Mouse (Mus musculus): ENCODE data around the gene Lsamp. TPM values are rescaled to one million over a fixed set of nuclear protein-coding genes. Genes with fewer than 3 reads are reported as not detected.

Lsamp gene
- total RNA-seq, 1 experiment: not detected

GRCm38 (mm10) chr16:42074325-42074724 is 2090.2 kb downstream of the Lsamp start:
- TF ChIP-seq ZC3H11A (IDR thresholded peaks at IDR 0.05; ENCODE audit: borderline replicate concordance, low read depth, low read length): no peak
- TF ChIP-seq CHD2 (IDR thresholded peaks at IDR 0.05; ENCODE audit: low read depth, low read length): no peak
- no peak for TF ChIP-seq HCFC1 (IDR thresholded peaks at IDR 0.05; ENCODE audit: borderline replicate concordance, insufficient read depth, low read length)
- Histone ChIP-seq H3K9me3 (ENCODE audit: control insufficient read depth, insufficient read depth, low read depth, low read length) (no peaks in the 10 kb centered on the region), H3K36me3 (ENCODE audit: control insufficient read depth, insufficient read depth, low read length, poor library complexity, severe bottlenecking) (no peaks in the 10 kb centered on the region), H3K27ac (ENCODE audit: insufficient read depth, low read depth, low read length, poor library complexity, severe bottlenecking) (no peak overlapping the region), H3K4me1 (ENCODE audit: control insufficient read depth in 2 of 2, insufficient read depth in 2 of 2, low read length in 2 of 2, poor library complexity in 1 of 2) (no peaks in the 10 kb centered on the region), H3K9ac (ENCODE audit: insufficient read depth, low read depth, low read length, poor library complexity, severe bottlenecking) (no peak overlapping the region), H3K4me3 (ENCODE audit: insufficient read depth in 1 of 2, low read depth in 1 of 2, low read length in 2 of 2, poor library complexity in 1 of 2, severe bottlenecking in 1 of 2) (no peak overlapping the region)
- in situ Hi-C loops (cut with MboI; ENCODE audit: low sequenced_read_pairs in 2 of 2, unreplicated experiment in 2 of 2): no loop called here
- DNase-seq (ENCODE audit: low read depth, low spot score): no peak

DNA sequence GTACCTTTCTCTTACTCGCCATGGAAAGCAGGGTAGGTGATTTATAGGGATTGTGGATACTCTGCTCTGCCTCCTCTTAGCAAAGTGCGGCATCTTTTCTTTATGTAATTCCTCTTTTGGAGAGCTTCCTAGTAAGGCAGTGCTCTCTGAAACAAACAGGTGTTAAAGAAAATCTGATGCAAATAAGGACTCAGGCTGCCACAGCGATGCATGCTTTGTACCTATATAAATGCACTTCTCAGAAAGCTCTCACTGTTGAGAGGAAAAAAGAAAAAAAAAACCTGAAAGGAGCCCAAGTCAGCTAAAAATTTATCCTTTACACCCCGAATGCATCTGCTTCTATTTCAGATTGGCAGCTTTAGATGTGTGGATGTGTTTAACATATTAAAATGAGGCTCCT is 2095.4 kb downstream of the Lsamp start:
- Histone ChIP-seq H3K4me3 (ENCODE audit: insufficient read depth in 1 of 2, low read depth in 1 of 2, low read length in 2 of 2, poor library complexity in 1 of 2, severe bottlenecking in 1 of 2) (no peak overlapping the region), H3K27ac (ENCODE audit: insufficient read depth, low read depth, low read length, poor library complexity, severe bottlenecking) (no peak overlapping the region), H3K4me1 (ENCODE audit: control insufficient read depth in 2 of 2, insufficient read depth in 2 of 2, low read length in 2 of 2, poor library complexity in 1 of 2) (no peaks in the 10 kb centered on the region), H3K36me3 (ENCODE audit: control insufficient read depth, insufficient read depth, low read length, poor library complexity, severe bottlenecking) (no peaks in the 10 kb centered on the region), H3K9me3 (ENCODE audit: control insufficient read depth, insufficient read depth, low read depth, low read length) (no peaks in the 10 kb centered on the region), H3K9ac (ENCODE audit: insufficient read depth, low read depth, low read length, poor library complexity, severe bottlenecking) (no peak overlapping the region)
- in situ Hi-C loops (cut with MboI; ENCODE audit: low sequenced_read_pairs in 2 of 2, unreplicated experiment in 2 of 2): no loop called here
- no peak for DNase-seq (ENCODE audit: low read depth, low spot score)
- TF ChIP-seq MAFK (IDR thresholded peaks at IDR 0.05; ENCODE audit: insufficient read depth, low read depth, low read length): no peak
- no peak for TF ChIP-seq CHD2 (IDR thresholded peaks at IDR 0.05; ENCODE audit: low read depth, low read length)
- TF ChIP-seq ZC3H11A (IDR thresholded peaks at IDR 0.05; ENCODE audit: borderline replicate concordance, low read depth, low read length): no peak
- no peak for TF ChIP-seq ZNF384 (IDR thresholded peaks at IDR 0.05; ENCODE audit: low read depth, low read length)
- no peak for TF ChIP-seq HCFC1 (IDR thresholded peaks at IDR 0.05; ENCODE audit: borderline replicate concordance, insufficient read depth, low read length)

DNA sequence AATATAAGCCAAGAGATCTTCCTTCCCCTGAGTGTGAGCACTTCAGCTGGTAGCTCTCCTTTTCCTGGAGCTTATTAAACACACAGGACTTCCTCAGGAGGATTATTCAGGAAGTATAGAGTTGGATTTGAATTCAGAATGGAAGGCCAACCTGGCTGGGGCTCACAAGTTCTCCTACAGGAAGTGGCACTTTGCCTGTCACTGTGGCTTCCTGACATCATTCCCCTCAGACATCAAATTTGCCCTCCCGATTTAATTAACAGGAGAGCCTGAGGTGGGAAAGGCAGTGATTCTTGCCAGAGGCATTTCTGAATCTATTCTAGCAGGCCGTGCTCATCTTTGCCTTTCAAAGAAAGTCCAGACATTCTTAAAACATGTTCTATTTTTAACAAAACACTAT is 2097.4 kb downstream of the Lsamp start:
- no peak overlapping the region for H3K27ac ChIP-seq (ENCODE audit: insufficient read depth, low read depth, low read length, poor library complexity, severe bottlenecking)
- DNase-seq (ENCODE audit: low read depth, low spot score): no peak
- no peaks in the 10 kb centered on the region for H3K9me3 ChIP-seq (ENCODE audit: control insufficient read depth, insufficient read depth, low read depth, low read length)
- H3K4me1 ChIP-seq (ENCODE audit: control insufficient read depth in 2 of 2, insufficient read depth in 2 of 2, low read length in 2 of 2, poor library complexity in 1 of 2): no peaks in the 10 kb centered on the region
- H3K4me3 ChIP-seq (ENCODE audit: insufficient read depth in 1 of 2, low read depth in 1 of 2, low read length in 2 of 2, poor library complexity in 1 of 2, severe bottlenecking in 1 of 2): no peak overlapping the region
- TF ChIP-seq ZNF384 (IDR thresholded peaks at IDR 0.05; ENCODE audit: low read depth, low read length) (no peak), HCFC1 (IDR thresholded peaks at IDR 0.05; ENCODE audit: borderline replicate concordance, insufficient read depth, low read length) (no peak), CHD2 (IDR thresholded peaks at IDR 0.05; ENCODE audit: low read depth, low read length) (no peak), MAFK (IDR thresholded peaks at IDR 0.05; ENCODE audit: insufficient read depth, low read depth, low read length) (no peak), ZC3H11A (IDR thresholded peaks at IDR 0.05; ENCODE audit: borderline replicate concordance, low read depth, low read length) (no peak)
- H3K9ac ChIP-seq (ENCODE audit: insufficient read depth, low read depth, low read length, poor library complexity, severe bottlenecking): no peak overlapping the region
- H3K36me3 ChIP-seq (ENCODE audit: control insufficient read depth, insufficient read depth, low read length, poor library complexity, severe bottlenecking): no peaks in the 10 kb centered on the region
- in situ Hi-C loops (cut with MboI; ENCODE audit: low sequenced_read_pairs in 2 of 2, unreplicated experiment in 2 of 2): no loop called here

- Histone ChIP-seq H3K27ac (ENCODE audit: insufficient read depth, low read depth, low read length, poor library complexity, severe bottlenecking) (no peak overlapping the region), H3K36me3 (ENCODE audit: control insufficient read depth, insufficient read depth, low read length, poor library complexity, severe bottlenecking) (no peaks in the 10 kb centered on the region), H3K9ac (ENCODE audit: insufficient read depth, low read depth, low read length, poor library complexity, severe bottlenecking) (no peak overlapping the region), H3K4me3 (ENCODE audit: insufficient read depth in 1 of 2, low read depth in 1 of 2, low read length in 2 of 2, poor library complexity in 1 of 2, severe bottlenecking in 1 of 2) (no peak overlapping the region), H3K9me3 (ENCODE audit: control insufficient read depth, insufficient read depth, low read depth, low read length) (no peaks in the 10 kb centered on the region), H3K4me1 (ENCODE audit: control insufficient read depth in 2 of 2, insufficient read depth in 2 of 2, low read length in 2 of 2, poor library complexity in 1 of 2) (no peaks in the 10 kb centered on the region)
- TF ChIP-seq ZC3H11A (IDR thresholded peaks at IDR 0.05; ENCODE audit: borderline replicate concordance, low read depth, low read length) (no peak), HCFC1 (IDR thresholded peaks at IDR 0.05; ENCODE audit: borderline replicate concordance, insufficient read depth, low read length) (no peak), MAFK (IDR thresholded peaks at IDR 0.05; ENCODE audit: insufficient read depth, low read depth, low read length) (no peak), CHD2 (IDR thresholded peaks at IDR 0.05; ENCODE audit: low read depth, low read length) (no peak), ZNF384 (IDR thresholded peaks at IDR 0.05; ENCODE audit: low read depth, low read length) (no peak)
- DNase-seq (ENCODE audit: low read depth, low spot score): no peak
- in situ Hi-C loops (cut with MboI; ENCODE audit: low sequenced_read_pairs in 2 of 2, unreplicated experiment in 2 of 2): no loop called here
Measured at GRCm38 (mm10) chr16:42097510-42097909, 2113.3 kb downstream of the Lsamp start.

DNA sequence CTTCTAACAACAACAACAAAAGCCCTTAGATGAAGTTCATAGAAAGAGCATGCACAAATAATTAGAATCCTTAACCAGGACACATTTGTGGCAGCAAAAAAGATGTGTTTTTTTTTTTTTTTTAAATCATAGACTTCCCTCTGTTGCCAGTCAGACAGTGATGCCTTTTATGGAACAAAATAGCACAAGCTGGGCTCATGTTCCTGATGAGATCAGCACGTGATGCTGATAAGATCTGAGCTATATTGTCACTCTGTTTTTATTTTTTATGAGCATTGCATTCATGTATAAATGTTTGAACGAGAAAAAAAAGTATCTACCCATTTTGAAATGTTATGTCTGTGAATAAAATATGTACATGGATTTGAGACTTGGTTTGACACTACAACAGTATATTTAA is 2118.0 kb downstream of the Lsamp start:
- Histone ChIP-seq H3K27ac (ENCODE audit: insufficient read depth, low read depth, low read length, poor library complexity, severe bottlenecking) (no peak overlapping the region), H3K36me3 (ENCODE audit: control insufficient read depth, insufficient read depth, low read length, poor library complexity, severe bottlenecking) (no peaks in the 10 kb centered on the region), H3K9me3 (ENCODE audit: control insufficient read depth, insufficient read depth, low read depth, low read length) (no peaks in the 10 kb centered on the region), H3K9ac (ENCODE audit: insufficient read depth, low read depth, low read length, poor library complexity, severe bottlenecking) (no peak overlapping the region), H3K4me1 (ENCODE audit: control insufficient read depth in 2 of 2, insufficient read depth in 2 of 2, low read length in 2 of 2, poor library complexity in 1 of 2) (no peaks in the 10 kb centered on the region), H3K4me3 (ENCODE audit: insufficient read depth in 1 of 2, low read depth in 1 of 2, low read length in 2 of 2, poor library complexity in 1 of 2, severe bottlenecking in 1 of 2) (no peak overlapping the region)
- no peak for TF ChIP-seq MAFK (IDR thresholded peaks at IDR 0.05; ENCODE audit: insufficient read depth, low read depth, low read length)
- no peak for TF ChIP-seq HCFC1 (IDR thresholded peaks at IDR 0.05; ENCODE audit: borderline replicate concordance, insufficient read depth, low read length)
- TF ChIP-seq ZNF384 (IDR thresholded peaks at IDR 0.05; ENCODE audit: low read depth, low read length): no peak
- TF ChIP-seq ZC3H11A (IDR thresholded peaks at IDR 0.05; ENCODE audit: borderline replicate concordance, low read depth, low read length): no peak
- TF ChIP-seq CHD2 (IDR thresholded peaks at IDR 0.05; ENCODE audit: low read depth, low read length): no peak
- in situ Hi-C loops (cut with MboI; ENCODE audit: low sequenced_read_pairs in 2 of 2, unreplicated experiment in 2 of 2): no loop called here
- no peak for DNase-seq (ENCODE audit: low read depth, low spot score)
